Mouse (Mus musculus) layer of hippocampus, postnatal 36 days (tissue): ENCODE measurements around the gene Camsap2. TPM values are rescaled to one million over a fixed set of nuclear protein-coding genes. Genes with fewer than 3 reads are reported as not detected.

Source experiments
- DNase-seq, 2 experiments: peaks; one replicate each; pipeline ENCODE4 v3.0.0; 2022
- total RNA-seq, 2 experiments: library from RNA; stranded (reverse); gene quantifications; 2 replicates each; pipeline ENCODE4 v1.2.3; 2021

The Camsap2 gene
- total RNA-seq, 2 experiments from 2014 or later: 136 to 142 TPM

- no peak for DNase-seq
These were observed 123.5 kb downstream of the Camsap2 start for GRCm38 (mm10) chr1:136222386-136222785.

DNA sequence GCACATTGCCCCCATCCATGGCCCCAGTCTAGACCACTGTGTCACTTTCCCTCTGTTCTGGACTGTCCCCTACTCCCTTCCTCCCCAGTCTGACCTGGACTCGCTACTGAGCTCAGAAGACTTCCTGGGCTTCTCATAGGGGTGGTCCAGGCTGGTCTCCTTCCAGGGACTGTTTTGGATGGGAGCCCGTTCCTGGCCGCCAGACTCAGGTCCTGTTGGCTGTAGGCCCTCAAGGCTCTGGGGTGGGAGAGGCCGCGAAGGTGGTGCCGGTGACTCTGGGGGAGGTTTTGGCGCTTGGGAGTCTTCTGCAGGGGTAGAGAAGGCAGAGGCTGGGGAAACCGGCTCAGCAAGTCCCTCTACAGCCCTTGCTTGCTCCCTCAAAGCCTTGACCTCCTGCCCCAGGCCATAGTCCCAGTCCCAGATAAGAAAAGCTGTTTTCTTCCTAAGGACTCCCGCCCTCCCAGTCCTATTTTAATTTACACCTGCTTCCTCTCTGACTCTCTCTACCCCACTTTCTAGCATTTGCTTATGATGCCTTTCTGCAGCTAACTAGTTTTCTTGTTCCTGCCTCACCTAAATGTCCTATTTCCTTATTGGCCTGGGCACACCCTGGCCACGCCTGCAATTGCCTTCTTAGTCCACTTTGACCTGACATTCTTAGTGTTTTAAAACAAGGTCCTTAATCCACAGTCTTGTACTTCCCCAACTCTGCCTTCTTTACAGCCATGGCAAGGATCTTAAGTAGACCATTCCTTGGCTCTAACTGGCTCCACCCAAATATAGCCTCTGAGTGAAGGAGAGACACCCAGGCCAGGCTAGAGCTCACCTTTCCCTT, 125.7 kb downstream of the Camsap2 start:
- no peak for DNase-seq

Other genes with a start within 250 kb of the Camsap2 start
- 10 to 100 TPM; 34.5 to 36.2 TPM for gene Kif21b, start 214.7 kb downstream of the Camsap2 start, total RNA-seq
- 1 to 10 TPM; 1.4 to 1.6 TPM for gene Mroh3, start 133.3 kb downstream of the Camsap2 start, total RNA-seq
- 1 to 10 TPM; 3.3 to 4.3 TPM for gene Inava, start 111.8 kb downstream of the Camsap2 start, total RNA-seq
- gene Gpr25, start 85.2 kb downstream of the Camsap2 start, total RNA-seq: 1 to 10 TPM; 5.1 to 6.0 TPM
- 1 to 10 TPM; 7.5 to 8.3 TPM for gene Ddx59, start 69.2 kb upstream of the Camsap2 start, total RNA-seq
- under 1 TPM; 0.20 to 0.25 TPM for gene Kif14, start 120.2 kb upstream of the Camsap2 start, total RNA-seq